In the genomic region with DNA sequence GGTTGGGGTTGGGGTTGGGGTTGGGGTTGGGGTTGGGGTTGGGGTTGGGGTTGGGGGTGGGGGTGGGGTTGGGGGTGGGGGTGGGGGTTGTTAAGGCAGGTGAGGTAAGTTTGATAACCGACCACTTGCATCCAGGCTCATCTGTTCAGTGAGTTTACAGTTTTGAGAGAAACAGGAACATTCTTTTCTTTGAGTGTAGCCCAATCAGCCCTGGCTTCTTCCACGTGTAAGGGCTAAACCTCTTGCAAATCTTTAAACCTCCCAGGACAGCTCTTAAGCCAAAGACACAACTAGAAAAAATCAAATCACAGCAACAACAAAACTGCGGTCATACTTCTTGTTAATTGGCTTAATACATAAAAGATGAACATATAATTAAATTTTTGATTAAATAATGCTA, we compare ENCODE assay signal across 10 mouse cellular contexts.
DNase-seq lines count a peak whose midpoint lies in the region; ATAC-seq lines count a peak whose summit lies in the region.
"Had no signal": no experiment of that assay in that cellular context is flagged by ENCODE, and none has a peak within 500 bp of the region (broad histone marks: within the 10 kb centered on the region; RNA-seq: fewer than 3 reads in every experiment).

No protein-coding gene starts in this region.

- 0 out of 2 replicates have a peak overlapping the region, but pooled peaks have one; percentile 51 for H3K4me2 ChIP-seq in heart, embryonic 14.5 days (ENCODE audit: low read length)
- H3K4me2 ChIP-seq in lung, embryonic 16.5 days (ENCODE audit: low read depth, low read length) = peak overlapping the region; percentile 52; the same call in 1 of the 2 replicates
- 0 out of 2 replicates have a peak overlapping the region, but pooled peaks have one; percentile 46 for H3K4me2 ChIP-seq in hindbrain, embryonic 15.5 days
- H3K4me2 ChIP-seq in neural tube, embryonic 14.5 days (ENCODE audit: low read depth, low read length) = no peak overlapping the region

- no peaks in the 10 kb centered on the region for H3K36me3 ChIP-seq in heart, embryonic 14.5 days (ENCODE audit: control insufficient read depth, insufficient read depth, low read length)
- no peaks in the 10 kb centered on the region for H3K36me3 ChIP-seq in lung, embryonic 16.5 days (ENCODE audit: control insufficient read depth, insufficient read depth, low read length)
- no peaks in the 10 kb centered on the region for H3K36me3 ChIP-seq in hindbrain, embryonic 15.5 days
- H3K36me3 ChIP-seq in neural tube, embryonic 14.5 days (ENCODE audit: control insufficient read depth, insufficient read depth, low read length) = no peaks in the 10 kb centered on the region

- 36% methylated on average over 3 of the region's 3 CpGs for WGBS in heart, embryonic 14.5 days
- 38% methylated on average over 3 of the region's 3 CpGs for WGBS in lung, embryonic 16.5 days
- 25% methylated on average over 3 of the region's 3 CpGs for WGBS in hindbrain, embryonic 15.5 days
- WGBS in neural tube, embryonic 14.5 days = 16% methylated on average over 3 of the region's 3 CpGs

- H3K9ac ChIP-seq in heart, embryonic 14.5 days (ENCODE audit: low read length) = peak overlapping the region; percentile 49; the same call in 1 of the 2 replicates
- no peak overlapping the region for H3K9ac ChIP-seq in lung, embryonic 16.5 days (ENCODE audit: low read length)
- H3K9ac ChIP-seq in hindbrain, embryonic 15.5 days = no peak overlapping the region
- no peak overlapping the region for H3K9ac ChIP-seq in neural tube, embryonic 14.5 days (replicated peaks; ENCODE audit: low read depth, low read length)

- no peak overlapping the region for H3K4me3 ChIP-seq in heart, embryonic 14.5 days (ENCODE audit: control insufficient read depth in 1 of 2, insufficient read depth in 1 of 2, low read depth in 1 of 2, low read length in 2 of 2)
- no peak overlapping the region for H3K4me3 ChIP-seq in lung, embryonic 16.5 days (ENCODE audit: low read length)
- H3K4me3 ChIP-seq in hindbrain, embryonic 15.5 days = no peak overlapping the region
- H3K4me3 ChIP-seq in neural tube, embryonic 14.5 days (ENCODE audit: low read depth, low read length) = no peak overlapping the region

- peak overlapping the region in 1 of 2 experiments; percentile 81; a peak in 2 of 4 replicates for H3K27ac ChIP-seq in heart, embryonic 14.5 days (replicated peaks in 1 of 2; ENCODE audit: control insufficient read depth in 1 of 2, insufficient read depth in 1 of 2, low read depth in 2 of 2, low read length in 2 of 2)
- peak overlapping the region; percentile 38; the same call in 1 of the 2 replicates for H3K27ac ChIP-seq in lung, embryonic 16.5 days (ENCODE audit: low read length)
- no peak overlapping the region for H3K27ac ChIP-seq in hindbrain, embryonic 15.5 days (replicated peaks)
- H3K27ac ChIP-seq in neural tube, embryonic 14.5 days (ENCODE audit: low read depth, low read length) = no peak overlapping the region

- no peaks in the 10 kb centered on the region for H3K27me3 ChIP-seq in heart, embryonic 14.5 days (ENCODE audit: control insufficient read depth, insufficient read depth, low read length)
- H3K27me3 ChIP-seq in lung, embryonic 16.5 days (ENCODE audit: control insufficient read depth, insufficient read depth, low read depth, low read length) = no peaks in the 10 kb centered on the region
- H3K27me3 ChIP-seq in hindbrain, embryonic 15.5 days = no peaks in the 10 kb centered on the region
- no peaks in the 10 kb centered on the region for H3K27me3 ChIP-seq in neural tube, embryonic 14.5 days (ENCODE audit: control insufficient read depth, insufficient read depth, low read length)
- H3K27me3 ChIP-seq: CH12.LX had no signal

- H3K9me3 ChIP-seq in heart, embryonic 14.5 days (ENCODE audit: control insufficient read depth, low read length) = 0 out of 2 replicates have a peak, but pooled peaks cover 4% of the 10 kb centered on the region
- no peaks in the 10 kb centered on the region for H3K9me3 ChIP-seq in lung, embryonic 16.5 days (ENCODE audit: control insufficient read depth, low read length)
- H3K9me3 ChIP-seq in hindbrain, embryonic 15.5 days = no peaks in the 10 kb centered on the region
- peaks cover 2% of the 10 kb centered on the region; the same call in 1 of the 2 replicates for H3K9me3 ChIP-seq in neural tube, embryonic 14.5 days (ENCODE audit: control insufficient read depth, low read length)

- H3K4me1 ChIP-seq in heart, embryonic 14.5 days (ENCODE audit: control insufficient read depth in 2 of 2, insufficient read depth in 2 of 2, low read length in 2 of 2) = peaks cover 5 to 22% of the 10 kb centered on the region in 2 experiments
- H3K4me1 ChIP-seq in lung, embryonic 16.5 days (replicated peaks; ENCODE audit: control insufficient read depth, insufficient read depth, low read length) = peaks cover 9% of the 10 kb centered on the region; the same call in 1 of the 2 replicates
- no peaks in the 10 kb centered on the region; the same call in 1 of the 2 replicates for H3K4me1 ChIP-seq in hindbrain, embryonic 15.5 days (replicated peaks)
- no peaks in the 10 kb centered on the region for H3K4me1 ChIP-seq in neural tube, embryonic 14.5 days (ENCODE audit: control insufficient read depth, insufficient read depth, low read length)

- DNase-seq in heart, postnatal 4 days = no peak
- no peak for DNase-seq in lung, adult 18-20 months
- DNase-seq in cerebellum, adult 8-10 months = no peak

- no peak for ATAC-seq in heart, embryonic 14.5 days (ENCODE audit: insufficient number of reproducible peaks, insufficient read depth, low FRiP score, low read depth)
- no peak for ATAC-seq in lung, embryonic 16.5 days (ENCODE audit: low read depth)
- no peak for ATAC-seq in hindbrain, embryonic 15.5 days (ENCODE audit: low FRiP score, low read depth)
- peak; percentile 54; the same call in 1 of the 2 replicates for ATAC-seq in neural tube, embryonic 14.5 days (ENCODE audit: low read depth)
- ATAC-seq in monocyte, adult 5-6 weeks (replicated peaks; ENCODE audit: insufficient number of reproducible peaks, low FRiP score, low TSS enrichment, poor library complexity, severe bottlenecking) = no peak
- ATAC-seq: intestine, postnatal 0 days had no signal
